Mouse (Mus musculus): ENCODE results near the gene Ube2h.

- TF ChIP-seq POLR2A (IDR thresholded peaks at IDR 0.05; ENCODE audit: low read depth, low read length) = no peak
- TF ChIP-seq CTCF (IDR thresholded peaks at IDR 0.05; ENCODE audit: extremely low read depth, insufficient read depth, insufficient read length, insufficient replicate concordance) = no peak
Measured at GRCm38 (mm10) chr6:30272911-30273310, 31.4 kb downstream of the Ube2h start.

Measured in spleen, adult 2 months (tissue).